Mouse (Mus musculus) left cerebral cortex, postnatal 10 days (tissue): ENCODE data around the gene Auts2. TPM values are rescaled to one million over a fixed set of nuclear protein-coding genes. Genes with fewer than 3 reads are reported as not detected.
A peak's percentile ranks its signal among the peaks of the same experiment; 100 is the strongest.

Experiments
- DNase-seq, 2 experiments: peaks; one replicate each; pipeline ENCODE4 v3.0.0; 2021 to 2022; ENCODE audit warnings: low spot score in 2 of 2, mixed read lengths in 1 of 2; ENCODE audit errors: extremely low spot score in 1 of 2
- intact Hi-C: fragments of 180-260 bp; cut with DNase I; formaldehyde crosslinking; loops from one replicate; pipeline ENCODE4 v1.15.1; 2025
- total RNA-seq, 2 experiments: library from RNA; stranded (reverse); gene quantifications; 2 replicates each; pipeline ENCODE4 v1.2.3; 2021

The Auts2 gene
- total RNA-seq, 2 experiments from 2014 or later, result 87.0 to 93.1 TPM

DNA sequence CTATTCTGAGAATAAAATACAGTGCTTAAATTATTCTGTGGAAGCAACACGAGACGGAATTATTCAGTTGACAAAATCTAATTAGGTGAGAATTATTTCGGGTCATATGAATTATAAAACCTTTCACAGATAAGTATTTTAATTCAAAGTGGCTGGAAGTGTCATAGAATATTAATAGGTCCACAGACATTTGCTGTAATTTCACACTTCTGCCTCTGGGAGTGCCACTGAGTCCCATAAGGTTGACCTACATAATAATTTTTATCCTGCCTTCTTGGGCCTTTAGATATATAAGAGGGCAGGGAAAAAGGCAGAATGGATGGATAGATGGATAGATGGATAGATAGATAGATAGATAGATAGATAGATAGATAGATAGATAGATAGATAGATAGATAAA lies 454.6 kb downstream of the Auts2 start:
- intact Hi-C loops, result no loop called here
- no peak for DNase-seq

DNA sequence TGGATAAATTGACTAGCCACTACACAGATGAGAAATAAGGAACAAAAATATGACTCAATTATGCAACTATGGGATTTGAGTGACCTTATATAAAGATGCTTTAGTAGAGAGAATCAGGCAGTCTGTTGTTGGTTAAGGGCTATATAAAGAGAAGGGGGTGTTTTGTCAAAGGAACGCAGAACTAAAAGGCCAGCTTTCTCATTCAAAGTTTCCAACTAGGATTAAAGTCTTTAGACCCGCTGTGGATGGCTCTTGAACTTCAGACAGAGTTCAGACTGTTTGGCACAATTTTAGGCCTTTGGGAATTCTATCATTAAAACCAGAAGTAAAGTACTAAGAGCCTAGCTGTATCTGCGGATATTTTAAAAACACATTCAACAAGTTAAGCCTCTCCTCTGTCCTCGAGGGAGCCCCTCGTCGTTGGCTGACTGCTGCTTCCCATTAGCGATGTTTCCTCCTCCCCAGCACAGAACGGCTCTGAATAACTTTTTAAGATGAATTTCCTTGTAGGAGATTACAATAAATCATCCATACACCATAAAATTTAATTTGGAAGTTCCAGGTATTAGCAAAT lies 459.3 kb downstream of the Auts2 start:
- intact Hi-C loops, result no loop called here
- no peak for DNase-seq

DNA sequence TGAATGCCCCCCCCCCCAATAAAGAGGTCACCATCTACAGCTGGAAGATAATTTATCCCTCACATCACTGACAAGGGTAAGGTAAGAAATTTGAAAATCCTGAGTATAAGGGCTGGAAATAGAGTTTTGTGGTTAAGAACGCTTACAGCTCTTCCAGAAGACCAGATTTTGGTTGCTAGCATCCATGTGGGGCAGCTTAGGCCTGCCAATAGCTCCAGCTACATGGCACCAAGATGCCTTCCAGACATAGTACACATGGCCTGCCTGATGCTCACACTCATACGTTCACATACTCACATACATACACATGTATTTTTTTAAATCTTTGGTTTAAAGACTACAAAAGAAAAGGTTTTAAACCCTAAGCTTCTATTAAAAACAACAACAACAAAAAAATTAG lies 467.2 kb downstream of the Auts2 start:
- intact Hi-C loops, result no loop called here
- no peak for DNase-seq

DNA sequence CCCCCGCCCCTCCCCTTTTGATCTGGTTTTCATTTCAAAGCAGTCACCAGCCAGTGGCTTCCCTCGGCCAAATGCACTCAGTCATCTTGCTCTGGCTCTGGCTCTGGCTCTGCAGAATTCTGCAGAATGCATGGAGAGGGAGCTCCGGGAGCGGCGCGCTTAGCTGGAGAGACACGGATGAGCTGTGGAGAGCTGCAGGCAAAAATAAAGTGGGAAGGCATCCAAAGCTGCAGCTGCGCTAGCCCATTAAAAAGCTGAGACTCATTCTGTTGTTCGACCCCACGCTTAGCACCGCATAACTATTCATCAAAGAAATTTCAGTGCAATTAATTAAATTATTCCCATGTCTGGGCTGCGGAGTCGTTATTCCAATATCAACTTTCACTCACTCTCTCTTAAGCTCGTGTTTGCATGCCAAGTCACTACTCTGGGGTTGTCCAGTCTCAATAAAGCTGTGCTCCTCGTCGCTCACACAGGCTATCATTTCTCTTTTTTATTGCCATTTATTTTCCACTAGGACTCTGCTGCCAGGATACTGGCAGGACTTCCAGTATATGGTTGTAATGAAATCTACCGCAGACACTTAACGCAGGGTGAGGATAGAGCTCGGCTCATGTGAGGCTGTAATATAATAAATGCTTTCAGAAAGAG lies 468.3 kb downstream of the Auts2 start:
- peak; percentile 60 to 76 for DNase-seq
- intact Hi-C loops, result no loop called here

DNA sequence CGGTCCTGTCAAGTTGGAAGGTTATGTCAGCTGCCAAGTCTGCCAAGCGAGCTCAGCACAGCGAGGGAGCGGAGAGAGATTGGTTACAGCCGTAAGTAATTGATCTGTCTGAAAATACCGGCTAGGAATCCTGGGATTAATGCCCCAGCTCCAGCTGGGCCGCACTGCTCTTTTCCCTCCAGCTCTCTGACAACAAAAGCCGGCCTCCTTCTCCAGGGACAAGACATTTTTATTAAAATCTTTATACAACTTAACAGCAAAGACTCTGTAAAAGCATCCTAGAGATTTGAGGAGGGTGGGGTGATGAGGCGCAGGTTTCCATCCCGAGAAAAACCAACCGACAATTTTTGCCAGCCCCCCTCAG lies 468.8 kb downstream of the Auts2 start:
- intact Hi-C loops, result no loop called here
- no peak for DNase-seq

DNA sequence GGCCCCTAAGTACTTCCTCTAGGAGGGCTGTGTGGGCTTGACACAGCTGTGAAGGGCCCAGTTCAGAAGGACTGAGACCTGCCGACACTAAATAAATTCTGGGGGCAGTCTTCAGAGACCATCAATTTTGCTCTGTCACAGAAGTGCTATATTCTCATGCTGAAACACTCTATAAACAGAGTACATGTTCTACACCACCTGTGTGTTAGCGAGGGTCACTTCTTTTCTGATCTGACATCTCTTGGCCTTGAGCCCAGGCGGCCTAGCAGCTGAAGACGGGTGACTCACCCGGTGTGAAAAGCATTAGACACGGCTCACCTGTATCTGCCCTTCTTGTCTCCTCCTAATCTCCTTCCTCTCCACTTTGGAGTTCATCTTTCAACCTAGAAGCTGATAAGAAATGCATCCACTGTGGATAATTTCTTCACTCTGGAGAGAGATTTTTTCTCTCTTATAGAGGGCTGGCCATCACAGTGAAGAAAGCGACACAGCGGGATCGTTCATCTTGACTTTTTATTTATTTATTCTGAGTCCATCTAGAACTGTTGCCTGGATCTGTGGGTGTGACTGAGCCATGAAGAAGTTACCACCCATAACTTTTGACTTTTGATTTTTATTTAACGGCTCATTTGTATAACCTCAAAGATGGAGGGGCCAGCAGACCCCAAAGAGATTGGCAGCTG lies 469.3 kb downstream of the Auts2 start:
- intact Hi-C loops, result no loop called here

DNA sequence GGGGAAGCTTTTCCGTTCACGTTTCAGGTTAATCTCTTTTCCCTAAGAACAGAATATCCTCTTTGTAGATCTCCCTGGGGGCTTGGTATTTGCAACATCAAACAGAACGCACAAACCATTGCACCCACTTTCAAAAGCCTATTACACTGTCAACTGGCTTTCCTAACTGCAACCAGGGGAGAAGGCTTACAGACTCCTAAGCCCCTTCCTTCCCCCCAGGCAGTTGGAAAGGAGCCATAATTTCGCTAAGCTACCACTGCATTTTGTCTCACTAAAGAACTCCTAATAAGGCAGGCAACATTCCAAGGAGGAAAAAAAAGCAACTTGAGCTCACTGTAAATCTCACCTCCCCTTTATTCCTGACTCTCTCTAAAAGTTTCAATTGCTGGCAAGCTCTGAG lies 470.8 kb downstream of the Auts2 start:
- no peak for DNase-seq
- intact Hi-C loops, result no loop called here

More for the DNA sequence above, 469.3 kb downstream of the Auts2 start:
- DNase-seq, result peak in 1 of 2 experiments; percentile 26

DNA sequence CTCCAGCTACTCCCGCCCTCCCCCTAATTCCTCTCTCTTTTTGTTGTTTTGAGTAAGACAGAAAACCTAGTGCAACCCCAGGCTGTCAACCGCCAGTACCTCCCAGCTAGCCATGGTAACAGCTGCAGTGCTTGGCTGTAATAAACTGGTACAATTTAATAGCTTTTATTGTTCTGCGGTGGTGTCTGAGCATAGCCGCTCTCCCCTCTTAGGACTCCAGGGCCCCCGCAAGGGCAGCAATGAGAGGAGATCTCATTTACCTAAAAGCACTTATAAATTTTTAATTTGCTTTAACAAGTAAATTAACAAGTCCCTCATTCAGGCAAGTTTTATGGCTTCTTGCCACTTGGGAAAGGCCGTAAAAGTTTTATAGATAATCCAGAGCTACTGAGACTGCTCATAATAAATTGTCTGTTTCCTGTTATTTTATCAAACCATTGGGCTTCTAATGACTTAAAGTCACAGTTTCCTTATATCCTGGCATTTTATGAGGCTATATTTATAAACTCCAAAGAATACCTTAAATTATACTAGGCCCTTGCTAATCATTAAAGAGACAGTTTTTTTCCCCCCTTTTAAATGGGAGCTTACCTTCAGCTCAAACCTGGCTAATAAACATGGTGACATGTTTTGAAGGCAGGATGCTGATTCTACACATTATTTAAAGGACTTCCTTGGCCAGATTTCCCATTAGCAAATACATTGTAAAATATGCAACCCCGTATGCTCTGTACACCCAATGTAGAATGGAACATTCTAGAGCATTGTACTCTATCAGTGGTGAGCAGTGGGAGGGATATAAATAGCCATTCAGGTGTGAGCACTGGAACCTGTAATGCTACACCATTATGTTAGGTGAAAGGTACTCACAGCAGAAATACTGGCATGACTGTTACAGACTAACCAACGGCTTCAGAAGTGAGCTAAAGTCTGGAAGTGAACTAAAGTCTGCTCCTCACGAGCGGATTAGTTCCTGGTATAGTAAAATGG lies 475.1 kb downstream of the Auts2 start:
- DNase-seq, result no peak
- intact Hi-C loops, result no loop called here

DNA sequence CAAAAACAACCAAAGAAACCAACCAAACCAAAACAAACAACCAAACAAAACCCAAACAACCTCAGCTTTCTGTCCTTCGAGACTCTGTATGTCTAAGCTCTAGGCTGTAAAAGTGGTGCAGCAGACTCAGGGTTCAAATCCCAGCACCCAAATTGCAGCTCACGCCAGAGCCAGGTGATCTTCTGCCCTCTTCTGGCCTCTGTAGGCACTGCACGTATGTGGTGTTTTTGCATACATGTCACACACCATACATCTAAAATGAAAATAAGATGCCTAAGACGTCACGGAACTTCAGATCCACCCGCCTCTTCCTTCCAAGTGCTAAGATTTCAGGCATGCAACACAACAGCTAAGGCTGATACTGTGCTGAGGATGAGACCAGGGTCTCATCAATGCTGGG lies 483.0 kb downstream of the Auts2 start:
- intact Hi-C loops, result no loop called here
- no peak for DNase-seq

DNA sequence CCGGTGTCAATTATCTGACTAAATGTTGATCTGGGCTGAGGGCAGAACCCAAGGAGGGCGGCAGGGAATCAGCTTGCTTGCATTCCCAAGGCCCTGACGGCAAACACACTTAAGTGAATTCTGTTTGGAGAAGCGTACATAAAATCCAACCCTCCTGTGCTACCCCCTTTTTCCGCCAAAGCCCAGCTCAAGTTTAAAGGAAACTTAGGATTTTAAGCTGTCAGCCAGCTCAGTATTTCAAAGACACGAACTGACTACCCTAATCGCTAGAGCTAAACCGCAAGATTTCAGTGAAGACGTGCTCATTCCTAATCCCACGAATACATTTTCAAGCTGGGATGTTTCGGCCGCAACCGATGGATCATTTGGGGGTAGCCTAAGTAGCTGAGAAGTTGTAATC lies 490.5 kb downstream of the Auts2 start:
- intact Hi-C loops, result no loop called here
- DNase-seq, result no peak

DNA sequence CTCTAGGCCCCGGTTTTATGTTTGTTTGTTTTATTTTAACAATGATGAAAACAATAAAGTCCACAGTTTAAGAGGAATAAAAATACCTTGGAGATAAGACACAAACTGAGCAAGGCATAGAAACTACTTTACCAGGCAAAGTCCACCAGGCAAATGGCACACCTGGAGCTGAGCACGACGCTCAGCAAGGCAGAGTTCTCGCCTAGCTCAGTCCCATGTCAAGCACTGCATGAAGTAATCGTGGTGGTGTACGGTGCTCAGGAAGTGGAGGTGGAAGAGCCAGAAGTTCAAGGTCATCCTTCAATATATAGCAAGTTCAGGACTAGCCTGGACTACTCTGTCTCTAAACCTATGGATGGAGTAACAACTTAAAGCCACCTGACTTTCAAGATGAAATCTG lies 503.6 kb downstream of the Auts2 start:
- no peak for DNase-seq
- intact Hi-C loops, result no loop called here

DNA sequence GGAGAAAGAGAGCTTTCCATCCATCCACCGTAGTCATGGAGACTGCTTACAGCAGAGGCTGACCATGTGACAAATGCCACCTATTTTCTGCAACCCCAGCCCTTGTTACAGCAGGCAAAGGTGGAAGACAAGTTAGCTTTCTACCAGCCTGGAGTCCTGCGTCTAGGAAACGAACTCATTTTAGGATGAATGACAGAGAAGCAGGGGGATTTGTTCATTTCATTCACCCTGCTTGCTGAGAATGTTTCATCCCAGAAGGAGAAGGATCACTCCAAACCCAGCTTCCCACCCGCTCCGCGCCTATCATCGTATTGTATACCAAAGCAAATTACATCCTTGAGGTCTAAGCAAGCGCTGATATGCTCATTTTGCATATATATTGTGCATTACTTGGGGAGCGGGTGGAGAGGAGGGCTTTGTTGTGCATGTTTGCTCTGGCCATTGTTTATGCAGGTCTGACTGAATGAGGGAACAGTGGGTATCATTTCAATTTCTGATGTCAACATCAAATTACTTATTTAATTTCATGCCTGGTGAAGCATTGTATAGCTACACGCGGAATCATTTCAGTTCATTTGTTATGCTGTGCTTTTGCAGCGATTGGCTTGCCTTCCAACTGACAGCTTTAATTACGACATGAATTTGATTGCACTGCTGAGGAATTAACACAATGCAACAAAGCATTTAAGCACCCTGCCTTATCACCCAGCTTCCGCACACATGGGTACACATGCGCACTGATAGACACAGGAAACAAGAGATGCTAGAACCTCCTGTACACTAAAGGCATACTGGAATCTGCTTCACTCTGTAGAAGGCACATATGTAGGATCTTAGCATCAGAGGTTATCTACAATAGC lies 509.4 kb downstream of the Auts2 start:
- DNase-seq, result no peak

DNA sequence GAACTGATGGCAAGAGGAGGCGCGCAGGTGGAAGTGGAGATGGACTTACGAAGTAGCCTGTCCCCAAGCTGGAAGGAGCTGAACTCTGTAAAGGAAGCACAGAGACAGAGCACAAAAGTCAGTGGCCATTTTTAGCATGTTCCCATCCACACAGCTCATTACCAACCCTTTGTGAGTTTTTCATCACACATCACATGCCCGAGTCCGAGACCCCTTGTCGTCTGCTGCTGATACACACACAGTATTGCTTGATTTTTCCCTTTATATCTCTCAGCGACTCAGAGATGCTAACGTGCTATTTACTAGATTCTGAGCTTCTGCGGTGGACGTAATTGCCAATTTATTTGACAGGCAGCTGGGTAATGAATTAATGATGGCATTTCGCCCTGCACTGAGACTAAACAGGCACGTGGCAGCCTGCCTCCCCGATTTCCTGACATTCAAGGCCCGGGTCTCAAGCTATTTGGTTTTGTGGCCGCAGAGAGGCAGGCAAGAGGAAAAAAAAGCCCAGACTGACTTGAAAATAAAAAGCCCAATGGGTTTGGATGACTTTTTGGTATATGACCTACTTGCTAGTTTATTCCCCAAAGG lies 512.1 kb downstream of the Auts2 start:
- intact Hi-C loops, result no loop called here
- no peak for DNase-seq

More for the DNA sequence above, 509.4 kb downstream of the Auts2 start:
- intact Hi-C loops, result no loop called here

DNA sequence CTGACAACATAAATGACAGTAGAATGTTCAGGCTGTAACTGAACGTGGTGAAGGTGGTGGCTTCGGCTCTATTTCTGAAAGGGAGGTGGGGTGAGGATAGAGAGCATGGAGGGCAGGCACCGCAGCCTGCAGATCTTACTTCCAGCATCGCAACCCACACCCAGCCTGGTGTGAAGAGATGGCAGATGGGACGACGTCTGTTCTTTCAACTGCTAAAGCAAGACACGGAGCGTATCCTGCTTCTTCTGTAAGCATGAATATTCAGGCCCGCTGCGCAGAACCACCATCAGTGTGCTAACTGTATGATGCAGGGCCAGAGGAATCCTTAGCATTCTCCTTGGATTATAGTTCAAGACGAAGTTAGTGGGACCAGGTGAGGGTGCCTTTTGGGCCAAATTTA lies 513.5 kb downstream of the Auts2 start:
- DNase-seq, result peak; percentile 55 to 83
- intact Hi-C loops, result no loop called here

DNA sequence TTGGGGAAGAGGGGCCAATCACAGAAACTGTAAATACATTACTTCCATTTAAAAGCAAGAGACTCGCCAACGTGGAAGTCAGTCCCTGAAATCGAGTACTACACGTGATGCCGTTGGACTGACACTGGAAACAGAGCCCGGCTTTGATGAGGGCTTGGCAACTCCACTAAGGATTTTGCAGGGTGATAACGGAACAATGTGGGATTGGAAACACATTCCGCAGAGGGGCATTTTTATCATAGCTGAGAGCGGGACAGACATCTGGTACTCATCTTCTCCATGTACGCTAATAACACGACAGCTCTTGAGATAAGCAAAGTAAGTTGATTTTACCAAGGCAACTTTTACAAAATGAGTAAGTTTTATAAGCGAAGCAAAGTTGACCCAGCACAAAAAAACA lies 514.1 kb downstream of the Auts2 start:
- intact Hi-C loops, result no loop called here
- DNase-seq, result no peak

DNA sequence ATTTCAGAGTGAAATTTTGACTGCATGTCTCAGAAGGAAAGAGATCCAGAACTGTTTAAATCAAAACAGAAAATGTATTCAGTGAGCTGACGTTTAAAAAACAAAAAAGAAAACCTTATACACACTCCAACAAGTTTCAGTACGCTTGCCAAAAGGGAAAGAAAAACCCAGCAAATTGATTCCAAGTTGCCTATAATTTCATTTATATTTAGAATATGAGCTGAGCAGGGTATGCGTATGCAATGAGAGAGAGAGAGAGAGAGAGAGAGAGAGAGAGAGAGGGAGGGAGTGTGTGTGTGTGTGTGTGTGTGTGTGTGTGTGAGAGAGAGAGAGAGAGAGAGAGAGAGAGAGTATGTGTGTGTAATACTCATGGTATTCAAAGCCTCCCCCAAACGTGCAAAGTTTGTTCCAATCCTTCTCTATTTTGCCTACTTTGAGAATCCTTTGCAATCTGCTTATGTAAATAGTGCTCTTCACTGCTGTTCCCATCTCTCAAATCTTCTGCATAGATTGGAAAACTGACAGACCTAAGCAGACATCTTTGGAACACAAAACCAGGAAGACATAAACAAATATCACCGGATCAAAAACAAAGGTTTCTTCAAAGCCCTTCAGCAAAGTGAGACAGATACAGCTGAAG lies 515.2 kb downstream of the Auts2 start:
- intact Hi-C loops, result no loop called here
- no peak for DNase-seq

DNA sequence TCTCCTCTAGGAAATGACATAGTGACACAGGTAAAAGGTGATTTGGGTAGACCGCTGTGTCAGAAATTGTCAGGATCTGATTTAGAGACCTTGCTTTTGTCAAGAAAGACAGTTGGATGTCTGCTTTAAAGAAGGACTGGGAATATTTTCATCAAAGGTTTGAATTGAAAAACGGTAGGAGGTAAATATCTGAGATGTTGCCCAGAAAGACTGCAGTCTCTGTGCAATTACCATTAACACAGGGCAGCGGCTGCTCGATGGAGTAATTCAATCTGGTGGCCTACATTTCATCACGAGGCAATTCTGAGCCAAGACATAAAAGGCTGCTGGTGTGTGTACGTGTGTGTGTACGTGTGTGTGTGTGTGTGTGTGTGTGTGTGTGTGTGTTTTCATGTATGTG lies 529.8 kb downstream of the Auts2 start:
- DNase-seq, result no peak
- intact Hi-C loops, result no loop called here

DNA sequence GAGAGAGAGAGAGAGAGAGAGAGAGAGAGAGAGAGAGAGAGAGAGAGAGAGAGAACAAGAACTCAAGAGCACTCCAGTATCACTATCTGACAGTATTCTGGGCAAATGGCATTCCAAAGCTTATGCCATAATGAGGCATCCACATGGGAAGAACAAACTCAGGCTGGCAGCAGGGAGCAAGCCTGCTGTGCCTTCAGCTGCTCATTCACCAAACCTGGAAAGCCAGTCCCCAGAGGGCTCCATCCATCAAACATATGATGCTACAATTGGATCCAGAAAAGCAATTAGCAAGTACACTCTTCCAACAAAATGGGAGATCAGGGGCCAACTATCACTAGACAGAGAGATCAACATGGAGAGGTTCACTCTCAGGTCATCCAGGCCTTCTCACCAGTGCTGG lies 531.3 kb downstream of the Auts2 start:
- intact Hi-C loops, result no loop called here
- no peak for DNase-seq
